Mouse (Mus musculus) olfactory bulb, adult 2 months (tissue): Measurements from ENCODE around the gene Ndufa7.

ENCODE experiments used
- CTCF ChIP-seq: fragments of 200-500 bp; IDR thresholded peaks from 2 replicates; pipeline ENCODE4 v1.5.1; 2012; ENCODE audit warnings: low read depth, mild to moderate bottlenecking, low read length, moderate library complexity; ENCODE audit not compliant: insufficient read depth
- POLR2A ChIP-seq: fragments of 200-500 bp; IDR thresholded peaks from 2 replicates; pipeline ENCODE4 v1.6.1; 2012; ENCODE audit warnings: mild to moderate bottlenecking, low read depth, low read length, moderate library complexity; ENCODE audit not compliant: insufficient read depth

DNA sequence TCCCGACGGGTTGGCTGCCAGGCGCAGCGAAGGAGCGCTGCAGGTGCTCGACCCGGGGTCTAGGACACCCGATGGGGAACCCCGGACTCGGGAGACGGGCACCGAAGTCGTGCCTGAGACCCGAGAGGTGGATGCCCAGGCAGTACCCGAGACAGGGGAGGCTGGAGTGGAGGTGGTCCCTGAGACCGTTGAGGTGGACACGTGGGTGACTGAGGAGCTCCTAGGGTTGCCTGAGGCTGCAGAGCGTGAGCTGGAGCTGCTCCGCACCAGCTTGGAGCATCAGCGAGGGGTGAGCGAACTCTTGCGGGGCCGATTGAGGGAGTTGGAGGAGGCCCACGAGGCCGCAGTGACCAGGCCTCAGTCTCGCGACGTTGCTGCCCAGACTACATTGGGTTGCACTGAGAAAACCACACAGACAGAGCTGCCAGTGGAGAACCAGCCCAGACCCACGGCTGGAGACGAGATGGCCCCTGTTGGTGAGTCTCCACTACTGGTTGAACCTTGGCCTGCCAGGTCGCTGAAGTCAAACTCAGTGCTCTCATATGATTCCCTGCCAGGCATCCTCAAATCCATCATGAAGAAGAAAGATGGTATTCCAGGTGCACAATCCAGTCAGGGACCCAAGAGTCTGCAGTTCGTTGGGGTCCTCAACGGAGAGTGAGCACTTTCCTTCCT is 6.3 kb upstream of the Ndufa7 start:
- TF ChIP-seq POLR2A: no peak
- TF ChIP-seq CTCF: no peak
